Mouse (Mus musculus) spleen, postnatal 10 days (tissue): ENCODE measurements around the gene Rhox2c.
"Not testable (repeated sequence)": the region's sequence is repeated elsewhere in the genome, so short reads cannot be mapped to it uniquely, and the experiment has no call there.

Experiments used
- DNase-seq, 2 experiments: peaks; one replicate each; pipeline ENCODE4 v3.0.0; 2021 to 2022; ENCODE audit warnings: low spot score in 2 of 2

Rhox2c gene

GRCm38 (mm10) chrX:37453380-37453779 lies at the start of gene Rhox2c:
Gene Rhox2c, plus strand, starts transcription at chrX:37453680.
- not testable (repeated sequence) for DNase-seq

- not testable (repeated sequence) for DNase-seq
These were observed 41.7 kb upstream of the Rhox2c start, which contains the start of gene Rhox2b for GRCm38 (mm10) chrX:37411767-37412166. Gene Rhox2b, plus strand, starts transcription at chrX:37412067.

GRCm38 (mm10) chrX:37432194-37432593 lies 21.3 kb upstream of the Rhox2c start, which contains the start of gene Rhox4b:
Gene Rhox4b, plus strand, starts transcription at chrX:37432494.
- not testable (repeated sequence) for DNase-seq

- not testable (repeated sequence) for DNase-seq
These were observed 4.8 kb downstream of the Rhox2c start, which contains the start of gene Rhox3c for GRCm38 (mm10) chrX:37458285-37458684. Gene Rhox3c, plus strand, starts transcription at chrX:37458585.

GRCm38 (mm10) chrX:37480037-37480436 lies 26.6 kb downstream of the Rhox2c start, which contains the start of gene Rhox4c:
Gene Rhox4c, plus strand, starts transcription at chrX:37480337.
- not testable (repeated sequence) for DNase-seq

- not testable (repeated sequence) for DNase-seq
These were observed 60.6 kb downstream of the Rhox2c start, which contains the start of gene Rhox4d for GRCm38 (mm10) chrX:37514059-37514458. Gene Rhox4d, plus strand, starts transcription at chrX:37514359.
